Mouse (Mus musculus) adrenal gland, adult 10 weeks (tissue): ENCODE measurements around the gene Vmn1r48. TPM values are rescaled to one million over a fixed set of nuclear protein-coding genes. Genes with fewer than 3 reads are reported as not detected.

Source experiments
- polyA plus RNA-seq: library from polyadenylated mRNA; stranded (reverse); fragments of 350-450 nt; fragmentation: Illumina TruSeq; extraction: RNeasy Lipid Tissue Mini Kit (QIAGEN cat#74804); gene quantifications from one replicate; pipeline ENCODE4 v1.2.3, GENCODE M21; 2014; ENCODE audit warnings: low read depth, low replicate concordance

Gene Vmn1r48
- polyA plus RNA-seq, result not detected

GRCm38 (mm10) chr6:90036741-90037140 is at the start of gene Vmn1r48:
Gene Vmn1r48, minus strand, starts transcription at chr6:90036841.

DNA sequence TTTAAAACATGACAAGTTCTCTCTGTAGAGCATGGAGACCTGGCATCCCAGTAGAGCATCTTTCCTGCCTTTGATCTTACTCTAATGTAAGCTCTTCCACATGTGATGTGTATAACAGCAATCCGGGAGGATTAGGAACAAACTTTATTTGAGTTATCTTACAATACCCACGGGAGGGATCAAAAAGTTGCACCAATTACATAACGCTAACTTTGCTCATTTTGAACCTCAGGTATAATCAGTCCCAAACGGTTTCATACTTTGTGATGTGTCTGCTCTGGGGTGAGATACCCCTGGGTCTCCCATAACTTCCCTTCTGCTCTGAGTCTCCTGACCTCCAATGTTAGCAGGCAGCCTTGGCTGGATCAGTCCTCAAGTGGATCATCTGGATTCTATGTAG is 41.8 kb upstream of the Vmn1r48 start, which contains the start of gene Vmn1r49:
Vmn1r49 (minus strand) TSS at position 101 of the 400 bp plus-strand sequence.

DNA sequence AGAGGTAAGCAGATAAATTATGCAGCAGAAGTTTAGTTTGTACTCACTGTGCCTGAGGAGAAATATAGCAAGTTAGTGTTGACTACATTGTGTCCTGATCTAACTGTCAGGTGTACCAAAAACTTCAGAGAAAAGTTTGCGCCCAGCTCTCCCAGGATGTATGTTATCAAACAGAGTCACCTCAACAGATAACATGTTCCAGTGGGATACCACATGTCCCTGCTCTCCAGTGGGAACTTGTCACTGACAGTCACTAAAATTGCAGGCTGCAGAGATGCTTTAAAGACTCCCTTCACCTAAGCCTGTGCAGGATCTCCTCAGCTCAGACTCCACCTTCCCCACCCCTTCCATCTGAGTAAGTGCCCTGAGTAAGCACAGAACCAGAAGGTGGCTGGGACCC is 20.8 kb downstream of the Vmn1r48 start, which contains the start of gene Vmn1r47:
Vmn1r47 (plus strand) TSS at position 301 of the 400 bp plus-strand sequence.

Other genes starting within 250 kb of the Vmn1r48 start
- not detected for gene Vmn1r42, start 160.4 kb downstream of the Vmn1r48 start, polyA plus RNA-seq
- gene Vmn1r43, start 160.4 kb downstream of the Vmn1r48 start, polyA plus RNA-seq, result not detected
- gene Vmn1r44, start 153.2 kb downstream of the Vmn1r48 start, polyA plus RNA-seq, result not detected
- gene Vmn1r45, start 96.2 kb downstream of the Vmn1r48 start, polyA plus RNA-seq, result not detected
- not detected for gene Vmn1r46, start 67.5 kb downstream of the Vmn1r48 start, polyA plus RNA-seq
- gene Vmn1r47, start 20.7 kb downstream of the Vmn1r48 start, polyA plus RNA-seq, result not detected
- gene Vmn1r49, start 41.7 kb upstream of the Vmn1r48 start, polyA plus RNA-seq, result not detected
- gene Vmn1r50, start 64.6 kb upstream of the Vmn1r48 start, polyA plus RNA-seq, result not detected
- not detected for gene Vmn1r51, start 85.8 kb upstream of the Vmn1r48 start, polyA plus RNA-seq
- not detected for gene Vmn1r52, start 138.0 kb upstream of the Vmn1r48 start, polyA plus RNA-seq
- gene V1ra8, start 166.0 kb upstream of the Vmn1r48 start, polyA plus RNA-seq, result not detected
- not detected for gene Vmn1r53, start 187.6 kb upstream of the Vmn1r48 start, polyA plus RNA-seq
- not detected for gene Vmn1r54, start 209.5 kb upstream of the Vmn1r48 start, polyA plus RNA-seq